Mouse (Mus musculus) brown adipose tissue, adult 24 weeks (tissue): ENCODE measurements around the gene Nubp2. TPM values are rescaled to one million over a fixed set of nuclear protein-coding genes. Genes with fewer than 3 reads are reported as not detected.

Source experiments
- H3K27ac ChIP-seq: fragments of 200-500 bp; replicated peaks from 2 replicates; pipeline ENCODE4 v1.5.1; 2012; ENCODE audit warnings: low read depth, mild to moderate bottlenecking, low read length
- H3K4me1 ChIP-seq: fragments of 200-500 bp; 2 replicates; pipeline ENCODE4 v1.6.1; 2012; ENCODE audit warnings: low read length, mixed read lengths; ENCODE audit not compliant: control insufficient read depth, insufficient read depth, insufficient read length
- H3K4me3 ChIP-seq: fragments of 200-500 bp; 2 replicates; pipeline ENCODE4 v1.5.1; 2012; ENCODE audit warnings: low read depth, mild to moderate bottlenecking, low read length, moderate library complexity; ENCODE audit not compliant: insufficient read depth
- polyA plus RNA-seq: library from polyadenylated mRNA; stranded (reverse); fragments of >200 nt; gene quantifications from 2 replicates; pipeline ENCODE4 v1.2.4, GENCODE M21; 2012; ENCODE audit not compliant: missing spikeins, insufficient read depth, insufficient read length

Gene Nubp2
- polyA plus RNA-seq, 1 experiment: 40.4 TPM

- Histone ChIP-seq H3K4me1 (peaks cover 6% of the 10 kb centered on the region), H3K27ac (no peak overlapping the region), H3K4me3 (no peak overlapping the region)
These were observed 12.1 kb upstream of the Nubp2 start for GRCm38 (mm10) chr17:24898041-24898854.

- Histone ChIP-seq H3K27ac (no peak overlapping the region), H3K4me3 (peak overlapping the region; percentile 88; the same call in 1 of the 2 replicates), H3K4me1 (peaks cover 6% of the 10 kb centered on the region)
These were observed 11.5 kb upstream of the Nubp2 start for GRCm38 (mm10) chr17:24897600-24897999.

GRCm38 (mm10) chr17:24896993-24897269, 10.8 kb upstream of the Nubp2 start:
- H3K4me1 ChIP-seq: peaks cover 6% of the 10 kb centered on the region
- no peak overlapping the region for H3K27ac ChIP-seq
- H3K4me3 ChIP-seq: peak overlapping the region; percentile 88

GRCm38 (mm10) chr17:24896241-24896992, 10.3 kb upstream of the Nubp2 start, which contains the start of gene Nme3:
Nme3 (plus strand) TSS chr17:24896500.
- peak within 1 kb of the TSS; percentile 88 for H3K4me3 ChIP-seq
- H3K27ac ChIP-seq: peak within 1 kb of the TSS; percentile 88
- peaks cover 6% of the 10 kb centered on the region for H3K4me1 ChIP-seq

GRCm38 (mm10) chr17:24895571-24896240, 9.6 kb upstream of the Nubp2 start:
- Histone ChIP-seq H3K4me3 (peak overlapping the region; percentile 88), H3K4me1 (peaks cover 6% of the 10 kb centered on the region), H3K27ac (peak overlapping the region; percentile 88)

GRCm38 (mm10) chr17:24894995-24895547, 8.9 kb upstream of the Nubp2 start, which contains the start of the genes Eme2 and Mrps34:
Eme2 (minus strand) TSS chr17:24895087.
Mrps34 (plus strand) TSS chr17:24895116.
- Histone ChIP-seq H3K4me3 (peak within 1 kb of the TSS; percentile 88), H3K4me1 (peaks cover 6% of the 10 kb centered on the region), H3K27ac (peak within 1 kb of the TSS; percentile 88)

GRCm38 (mm10) chr17:24894061-24894994, 8.2 kb upstream of the Nubp2 start:
- Histone ChIP-seq H3K4me1 (peaks cover 6% of the 10 kb centered on the region), H3K27ac (peak overlapping the region; percentile 76), H3K4me3 (peak overlapping the region; percentile 88)

- H3K4me3 ChIP-seq: no peak overlapping the region
- H3K27ac ChIP-seq: no peak overlapping the region
- H3K4me1 ChIP-seq: peaks cover 6% of the 10 kb centered on the region
These were observed 7.1 kb upstream of the Nubp2 start for GRCm38 (mm10) chr17:24893276-24893675.

- H3K27ac ChIP-seq: no peak overlapping the region
- H3K4me1 ChIP-seq: peaks cover 6% of the 10 kb centered on the region
- H3K4me3 ChIP-seq: no peak overlapping the region
These were observed 6.6 kb upstream of the Nubp2 start for GRCm38 (mm10) chr17:24892785-24893184.

GRCm38 (mm10) chr17:24891321-24891720, 5.2 kb upstream of the Nubp2 start:
- H3K4me3 ChIP-seq: no peak overlapping the region
- peaks cover 6% of the 10 kb centered on the region; the same call in 1 of the 2 replicates for H3K4me1 ChIP-seq
- no peak overlapping the region for H3K27ac ChIP-seq

- H3K4me3 ChIP-seq: no peak overlapping the region
- peaks cover 8% of the 10 kb centered on the region for H3K4me1 ChIP-seq
- H3K27ac ChIP-seq: no peak overlapping the region
These were observed 4.3 kb upstream of the Nubp2 start for GRCm38 (mm10) chr17:24890151-24891092.

GRCm38 (mm10) chr17:24888862-24889261, 2.7 kb upstream of the Nubp2 start:
- H3K4me3 ChIP-seq: no peak overlapping the region
- no peak overlapping the region for H3K27ac ChIP-seq
- peaks cover 8% of the 10 kb centered on the region for H3K4me1 ChIP-seq

GRCm38 (mm10) chr17:24887291-24888080, 1.3 kb upstream of the Nubp2 start:
- Histone ChIP-seq H3K27ac (peak overlapping the region; percentile 75), H3K4me1 (peaks cover 8% of the 10 kb centered on the region), H3K4me3 (peak overlapping the region; percentile 70)
